Mouse (Mus musculus) heart, embryonic 14.5 days (tissue): ENCODE measurements at regions not wholly inside any gene's neighbourhood (a gene's known extent, or its start where the extent isn't known, plus 50 kb on each side); places are given as distances from the start of the nearest gene placed in this dataset.

Source experiments
- ATAC-seq: fragments of 200-750 bp; cut with Nextera tagmentation; 2 replicates; pipeline ENCODE4 v1.8.0; 2017; ENCODE audit warnings: low read depth, moderate TSS enrichment; ENCODE audit not compliant: insufficient number of reproducible peaks, insufficient read depth, low FRiP score
- H3K27ac ChIP-seq, 2 experiments: fragments of 200-500 bp in 1 of 2; fragments of 300-500 bp in 1 of 2; sonication (generic) in 1 of 2; replicated peaks in 1 of 2; 2 replicates each; pipeline ENCODE4 v1.5.1; 2012 to 2014; ENCODE audit warnings: low read depth in 2 of 2, low read length in 2 of 2, control low read depth in 1 of 2, mild to moderate bottlenecking in 1 of 2, mixed read lengths in 1 of 2; ENCODE audit not compliant: control insufficient read depth in 1 of 2, insufficient read depth in 1 of 2
- H3K27me3 ChIP-seq: fragments of 300-500 bp; sonication (generic); 2 replicates; pipeline ENCODE4 v1.6.1; 2014; ENCODE audit warnings: mild to moderate bottlenecking, low read length, control low read depth; ENCODE audit not compliant: control insufficient read depth, insufficient read depth
- H3K36me3 ChIP-seq: fragments of 300-500 bp; sonication (generic); 2 replicates; pipeline ENCODE4 v1.6.1; 2014; ENCODE audit warnings: mild to moderate bottlenecking, control low read depth, low read length, mixed read lengths; ENCODE audit not compliant: control insufficient read depth, insufficient read depth
- H3K4me1 ChIP-seq, 2 experiments: fragments of 200-500 bp in 1 of 2; fragments of 300-500 bp in 1 of 2; sonication (generic) in 1 of 2; 2 replicates each; pipeline ENCODE4 v1.6.1; 2012 to 2014; ENCODE audit warnings: low read length in 2 of 2, control low read depth in 1 of 2, mixed read lengths in 1 of 2; ENCODE audit not compliant: control insufficient read depth in 2 of 2, insufficient read depth in 2 of 2
- H3K4me2 ChIP-seq: fragments of 300-500 bp; sonication (generic); 2 replicates; pipeline ENCODE4 v1.6.1; 2014; ENCODE audit warnings: mild to moderate bottlenecking, low read length
- H3K4me3 ChIP-seq, 2 experiments: fragments of 200-500 bp in 1 of 2; fragments of 300-500 bp in 1 of 2; sonication (generic) in 1 of 2; 2 replicates each; pipeline ENCODE4 v1.5.1; 2012 to 2014; ENCODE audit warnings: low read length in 2 of 2, mild to moderate bottlenecking in 2 of 2, control low read depth in 1 of 2, low read depth in 1 of 2, moderate library complexity in 1 of 2; ENCODE audit not compliant: control insufficient read depth in 1 of 2, insufficient read depth in 1 of 2
- H3K9ac ChIP-seq: fragments of 300-500 bp; sonication (generic); 2 replicates; pipeline ENCODE4 v1.6.1; 2014; ENCODE audit warnings: mild to moderate bottlenecking, low read length
- H3K9me3 ChIP-seq: fragments of 300-500 bp; sonication (generic); 2 replicates; pipeline ENCODE4 v1.6.1; 2016; ENCODE audit warnings: low read length, control low read depth; ENCODE audit not compliant: control insufficient read depth
- WGBS: fragments of 180-500 bp; shearing (Covaris S2); extraction: QIAGEN DNeasy Blood & Tissue Kit; methylation state at CpG from one replicate; pipeline ENCODE4 v1.1.7; 2014; 5-methylcytosine and 5-hydroxymethylcytosine counted together

GRCm38 (mm10) chr2:118029470-118030108 is 82.1 kb upstream of the Thbs1 start:
- no peak overlapping the region for H3K27ac ChIP-seq
- ATAC-seq = no peak

GRCm38 (mm10) chr2:118031662-118032061 is 80.0 kb upstream of the Thbs1 start:
- no peak overlapping the region for H3K4me3 ChIP-seq

More at GRCm38 (mm10) chr2:118029470-118030108, 82.1 kb upstream of the Thbs1 start:
- Histone ChIP-seq H3K9me3 (no peaks in the 10 kb centered on the region), H3K9ac (no peak overlapping the region), H3K4me3 (no peak overlapping the region), H3K4me1 (no peaks in the 10 kb centered on the region), H3K27me3 (no peaks in the 10 kb centered on the region), H3K4me2 (no peak overlapping the region), H3K36me3 (no peaks in the 10 kb centered on the region)
- WGBS = 84% methylated on average over 1 of the region's 1 CpGs

GRCm38 (mm10) chr2:118033377-118033776 is 78.3 kb upstream of the Thbs1 start:
- 84% methylated on average over 4 of the region's 4 CpGs for WGBS
- Histone ChIP-seq H3K4me3 (no peak overlapping the region), H3K4me2 (no peak overlapping the region), H3K9me3 (no peaks in the 10 kb centered on the region), H3K36me3 (no peaks in the 10 kb centered on the region), H3K9ac (no peak overlapping the region), H3K27me3 (no peaks in the 10 kb centered on the region), H3K27ac (no peak overlapping the region), H3K4me1 (no peaks in the 10 kb centered on the region)
- ATAC-seq = no peak

More at GRCm38 (mm10) chr2:118031662-118032061, 80.0 kb upstream of the Thbs1 start:
- H3K4me1 ChIP-seq = no peaks in the 10 kb centered on the region
- H3K9me3 ChIP-seq = no peaks in the 10 kb centered on the region
- no peak overlapping the region for H3K27ac ChIP-seq
- ATAC-seq = no peak
- H3K36me3 ChIP-seq = no peaks in the 10 kb centered on the region
- no peak overlapping the region for H3K9ac ChIP-seq
- H3K27me3 ChIP-seq = no peaks in the 10 kb centered on the region
- 65% methylated on average over 2 of the region's 2 CpGs for WGBS
- no peak overlapping the region for H3K4me2 ChIP-seq

GRCm38 (mm10) chr2:118034026-118034425 is 77.7 kb upstream of the Thbs1 start:
- Histone ChIP-seq H3K36me3 (no peaks in the 10 kb centered on the region), H3K4me2 (no peak overlapping the region), H3K27ac (no peak overlapping the region), H3K9ac (no peak overlapping the region), H3K4me3 (no peak overlapping the region), H3K27me3 (no peaks in the 10 kb centered on the region), H3K9me3 (no peaks in the 10 kb centered on the region), H3K4me1 (peaks cover 0 to under 1% of the 10 kb centered on the region in 2 experiments; a peak in 1 of 4 replicates)
- ATAC-seq = no peak
- WGBS = 65% methylated on average over 3 of the region's 3 CpGs

- no peaks in the 10 kb centered on the region for H3K27me3 ChIP-seq
- no peak overlapping the region for H3K4me2 ChIP-seq
- no peaks in the 10 kb centered on the region for H3K9me3 ChIP-seq
- no peaks in the 10 kb centered on the region for H3K36me3 ChIP-seq
- no peak for ATAC-seq
- peaks cover 4 to 10% of the 10 kb centered on the region in 2 experiments; a peak in 3 of 4 replicates for H3K4me1 ChIP-seq
- no peak overlapping the region for H3K27ac ChIP-seq
- 93% methylated on average over 1 of the region's 1 CpGs for WGBS
- H3K4me3 ChIP-seq = no peak overlapping the region
- no peak overlapping the region for H3K9ac ChIP-seq
Observed at GRCm38 (mm10) chr2:118035333-118035732, 76.3 kb upstream of the Thbs1 start.

- H3K27ac ChIP-seq = peak overlapping the region; percentile 58 to 66
- WGBS = 47% methylated on average over 16 of the region's 16 CpGs
- peak; percentile 83 for ATAC-seq
Observed at GRCm38 (mm10) chr2:118038859-118039818, 72.5 kb upstream of the Thbs1 start.

GRCm38 (mm10) chr2:118039819-118040206 is 71.9 kb upstream of the Thbs1 start:
- no peak overlapping the region for H3K4me2 ChIP-seq
- no peaks in the 10 kb centered on the region for H3K9me3 ChIP-seq
- 73% methylated on average over 4 of the region's 4 CpGs for WGBS
- H3K27ac ChIP-seq = peak overlapping the region; percentile 18 to 66
- no peak for ATAC-seq
- no peaks in the 10 kb centered on the region for H3K36me3 ChIP-seq
- no peak overlapping the region for H3K4me3 ChIP-seq
- no peak overlapping the region for H3K9ac ChIP-seq
- H3K27me3 ChIP-seq = no peaks in the 10 kb centered on the region
- H3K4me1 ChIP-seq = peaks cover 6 to 10% of the 10 kb centered on the region in 2 experiments

More at GRCm38 (mm10) chr2:118038859-118039818, 72.5 kb upstream of the Thbs1 start:
- Histone ChIP-seq H3K9me3 (no peaks in the 10 kb centered on the region), H3K36me3 (no peaks in the 10 kb centered on the region), H3K4me2 (no peak overlapping the region), H3K9ac (no peak overlapping the region), H3K4me3 (no peak overlapping the region), H3K4me1 (peaks cover 6 to 10% of the 10 kb centered on the region in 2 experiments), H3K27me3 (no peaks in the 10 kb centered on the region)
